8 mouse cellular contexts compared by ENCODE assay signal in genomic region chr1:180848114-180848510, GRCm38 (mm10). TPM values are rescaled to one million over a fixed set of nuclear protein-coding genes. Genes with fewer than 3 reads are reported as not detected.
DNase-seq lines count a peak whose midpoint lies in the region; ATAC-seq and TF ChIP-seq lines count a peak whose summit lies in the region.

No protein-coding gene starts in this region.

- H3K27me3 ChIP-seq in lung, embryonic 14.5 days (ENCODE audit: insufficient read depth, low read length) = no peaks in the 10 kb centered on the region

- TF ChIP-seq POLR2A in olfactory bulb, adult 2 months (IDR thresholded peaks at IDR 0.05; ENCODE audit: insufficient read depth, low read depth, low read length) = peak; percentile 34; the same call in 1 of the 2 replicates

- H3K9ac ChIP-seq in lung, embryonic 14.5 days = peak overlapping the region; percentile 35

- H3K9me3 ChIP-seq in lung, embryonic 14.5 days (ENCODE audit: low read depth, low read length) = no peaks in the 10 kb centered on the region

- H3K4me1 ChIP-seq in lung, embryonic 14.5 days (ENCODE audit: insufficient read depth) = peaks cover 28% of the 10 kb centered on the region
- peaks cover 12% of the 10 kb centered on the region for H3K4me1 ChIP-seq in olfactory bulb, adult 2 months (ENCODE audit: control insufficient read depth, insufficient read depth, low read length)

- no peak for TF ChIP-seq CTCF in lung, embryonic 14.5 days (IDR thresholded peaks at IDR 0.05; ENCODE audit: low read depth)
- TF ChIP-seq CTCF in olfactory bulb, adult 2 months (IDR thresholded peaks at IDR 0.05; ENCODE audit: insufficient read depth, low read depth, low read length) = no peak

- H3K4me2 ChIP-seq in lung, embryonic 14.5 days = peak overlapping the region; percentile 65

- WGBS in lung, embryonic 14.5 days = under 1% methylated on average over 9 of the region's 9 CpGs
- WGBS in olfactory bulb, adult 2 months = 1% methylated on average over 9 of the region's 9 CpGs

- ATAC-seq in lung, embryonic 14.5 days (ENCODE audit: insufficient read depth) = peak; percentile 55

- peak overlapping the region; percentile 31 for H3K4me3 ChIP-seq in lung, embryonic 14.5 days (ENCODE audit: low read depth, low read length)
- H3K4me3 ChIP-seq in olfactory bulb, adult 2 months (ENCODE audit: insufficient read depth, low read depth, low read length) = peak overlapping the region; percentile 40

- H3K27ac ChIP-seq in lung, embryonic 14.5 days (ENCODE audit: low read depth) = peak overlapping the region; percentile 99
- H3K27ac ChIP-seq in olfactory bulb, adult 2 months (ENCODE audit: insufficient read depth, low read depth, low read length) = peak overlapping the region; percentile 85

- peak; percentile 87 for DNase-seq in MN1 (ENCODE audit: low spot score)
- peak; percentile 66 for DNase-seq in cerebellum, adult 8-10 months
- peak; percentile 74 for DNase-seq in forelimb bud, embryonic 11.5 days (ENCODE audit: low read depth, low spot score)
- peak; percentile 79 for DNase-seq in heart, postnatal 4 days
- peak; percentile 59 to 60 for DNase-seq in layer of hippocampus, adult 8-10 months (ENCODE audit: low spot score in 2 of 2)
- DNase-seq in lung, embryonic 14.5 days = peak; percentile 91
- peak; percentile 47 to 64 for DNase-seq in thymus, adult 18-20 months

- H3K36me3 ChIP-seq in lung, embryonic 14.5 days (ENCODE audit: insufficient read depth) = no peaks in the 10 kb centered on the region

RNA-seq across cellular contexts. Expression of gene Sde2, which starts 2.8 kb away (rescaled TPM):
- 10 to 100 TPM; 17.7 to 19.8 TPM for total RNA-seq in heart, postnatal 4 days (2021)
- total RNA-seq in layer of hippocampus, adult 8-10 months (2022) = 10 to 100 TPM; 22.3 to 24.9 (median 22.6) TPM
- 35.2 and 35.9 TPM in 2 replicates for polyA plus RNA-seq in lung, embryonic 14.5 days (2014; fragmentation: Nextera tagmentation; extraction: Ambion mirVana)
- polyA plus RNA-seq in olfactory bulb, adult 2 months (2012; ENCODE audit: insufficient read depth, insufficient read length, low replicate concordance, missing spikeins) = not detected in 2 replicates

RNA-seq across cellular contexts. Expression of gene H3f3a, which starts 34.4 kb away (rescaled TPM):
- total RNA-seq in heart, postnatal 4 days (2021) = 1,000 to 10,000 TPM in 1 of 2 experiments, 100 to 1,000 TPM in 1; 959 to 1,008 TPM
- 100 to 1,000 TPM; 296 to 316 (median 303) TPM for total RNA-seq in layer of hippocampus, adult 8-10 months (2022)
- polyA plus RNA-seq in lung, embryonic 14.5 days (2014; fragmentation: Nextera tagmentation; extraction: Ambion mirVana) = 2,358 and 2,465 TPM in 2 replicates
- 812 TPM in 1 of 2 replicates, not detected in the other for polyA plus RNA-seq in olfactory bulb, adult 2 months (2012; ENCODE audit: insufficient read depth, insufficient read length, low replicate concordance, missing spikeins)

RNA-seq across cellular contexts. Expression of gene Lefty2, which starts 44.8 kb away (rescaled TPM):
- not detected for total RNA-seq in heart, postnatal 4 days (2021)
- 1 to 10 TPM in 2 of 4 experiments, under 1 TPM in 2; 0.68 to 3.4 (median 1.7) TPM for total RNA-seq in layer of hippocampus, adult 8-10 months (2022)
- polyA plus RNA-seq in lung, embryonic 14.5 days (2014; fragmentation: Nextera tagmentation; extraction: Ambion mirVana) = 0.08 TPM in 1 of 2 replicates, not detected in the other
- not detected in 2 replicates for polyA plus RNA-seq in olfactory bulb, adult 2 months (2012; ENCODE audit: insufficient read depth, insufficient read length, low replicate concordance, missing spikeins)

RNA-seq across cellular contexts. Expression of gene Pycr2, which starts 56.0 kb away (rescaled TPM):
- 10 to 100 TPM; 16.1 to 18.8 TPM for total RNA-seq in heart, postnatal 4 days (2021)
- total RNA-seq in layer of hippocampus, adult 8-10 months (2022) = 10 to 100 TPM; 36.2 to 39.7 (median 39.3) TPM
- 83.7 and 92.5 TPM in 2 replicates for polyA plus RNA-seq in lung, embryonic 14.5 days (2014; fragmentation: Nextera tagmentation; extraction: Ambion mirVana)
- not detected in 2 replicates for polyA plus RNA-seq in olfactory bulb, adult 2 months (2012; ENCODE audit: insufficient read depth, insufficient read length, low replicate concordance, missing spikeins)

Comparison
In these comparisons a context has a peak if more than half of its experiments do, and no peak if none do; other contexts are left out.
1. Peak in every context shown above with its lines: DNase-seq, ATAC-seq, H3K4me3 ChIP-seq and H3K27ac ChIP-seq.